Mouse (Mus musculus) skeletal muscle tissue, adult 2 months (tissue): ENCODE measurements around the gene Gatad1.
"Not testable (repeated sequence)": the region's sequence is repeated elsewhere in the genome, so short reads cannot be mapped to it uniquely, and the experiment has no call there.

Experiments
- DNase-seq: peaks from one replicate; pipeline ENCODE4 v3.0.0-alpha.2; 2012; ENCODE audit warnings: low read depth, low spot score

Gene Gatad1

GRCm38 (mm10) chr5:3657085-3657484 lies at the start of gene Gatad1:
Gene Gatad1 (minus strand): TSS chr5:3657185.
- no peak for DNase-seq

GRCm38 (mm10) chr5:3702180-3702579 lies 45.2 kb upstream of the Gatad1 start:
- no peak for DNase-seq

- no peak for DNase-seq
Measured at GRCm38 (mm10) chr5:3700025-3700424, 43.0 kb upstream of the Gatad1 start.

GRCm38 (mm10) chr5:3696031-3696430 lies 39.0 kb upstream of the Gatad1 start:
- DNase-seq, result no peak

GRCm38 (mm10) chr5:3695191-3695590 lies 38.2 kb upstream of the Gatad1 start:
- no peak for DNase-seq

GRCm38 (mm10) chr5:3692956-3693355 lies 36.0 kb upstream of the Gatad1 start:
- DNase-seq, result no peak

GRCm38 (mm10) chr5:3691283-3691682 lies 34.3 kb upstream of the Gatad1 start:
- DNase-seq, result no peak

GRCm38 (mm10) chr5:3688298-3688697 lies 31.3 kb upstream of the Gatad1 start:
- DNase-seq, result no peak

GRCm38 (mm10) chr5:3669938-3670554 lies 13.1 kb upstream of the Gatad1 start:
- no peak for DNase-seq

- DNase-seq, result no peak
Measured at GRCm38 (mm10) chr5:3666585-3666984, 9.6 kb upstream of the Gatad1 start.

GRCm38 (mm10) chr5:3665225-3665624 lies 8.2 kb upstream of the Gatad1 start:
- no peak for DNase-seq

GRCm38 (mm10) chr5:3653801-3654200 lies 3.2 kb downstream of the Gatad1 start:
- DNase-seq, result no peak

GRCm38 (mm10) chr5:3652903-3653575 lies 3.9 kb downstream of the Gatad1 start:
- not testable (repeated sequence) for DNase-seq

- DNase-seq, result no peak
Measured at GRCm38 (mm10) chr5:3651621-3652020, 5.4 kb downstream of the Gatad1 start.

GRCm38 (mm10) chr5:3650881-3651280 lies 6.1 kb downstream of the Gatad1 start, which contains the start of gene Tmbim7:
Gene Tmbim7 (plus strand): TSS chr5:3651181.
- no peak for DNase-seq

- DNase-seq, result no peak
Measured at GRCm38 (mm10) chr5:3648849-3649210, 8.2 kb downstream of the Gatad1 start.

- no peak for DNase-seq
Measured at GRCm38 (mm10) chr5:3648206-3648848, 8.7 kb downstream of the Gatad1 start.

- DNase-seq, result peak; percentile 82
Measured at GRCm38 (mm10) chr5:3647708-3648121, 9.3 kb downstream of the Gatad1 start.

- DNase-seq, result peak; percentile 18
Measured at GRCm38 (mm10) chr5:3646991-3647707, 9.8 kb downstream of the Gatad1 start.

- DNase-seq, result no peak
Measured at GRCm38 (mm10) chr5:3646539-3646938, 10.4 kb downstream of the Gatad1 start.

GRCm38 (mm10) chr5:3645326-3645725 lies 11.7 kb downstream of the Gatad1 start:
- DNase-seq, result no peak

GRCm38 (mm10) chr5:3644621-3645020 lies 12.4 kb downstream of the Gatad1 start:
- no peak for DNase-seq
